Mouse (Mus musculus) limb, embryonic 11.5 days (tissue): ENCODE results near the gene Tnfsf4. TPM values are rescaled to one million over a fixed set of nuclear protein-coding genes. Genes with fewer than 3 reads are reported as not detected.

ENCODE experiments used
- ATAC-seq: fragments of 200-750 bp; cut with Nextera tagmentation; 2 replicates; pipeline ENCODE4 v1.8.0; 2017; ENCODE audit warnings: low read depth; ENCODE audit not compliant: insufficient number of reproducible peaks, low FRiP score, low TSS enrichment
- DNase-seq: peaks from one replicate; pipeline ENCODE4 v3.0.0-alpha.2; 2015; ENCODE audit warnings: low spot score
- H3K27ac ChIP-seq: fragments of 300-500 bp; sonication (generic); replicated peaks from 2 replicates; pipeline ENCODE4 v1.5.1; 2014; ENCODE audit warnings: low read depth, mild to moderate bottlenecking, low read length
- H3K27me3 ChIP-seq: fragments of 300-500 bp; sonication (generic); 2 replicates; pipeline ENCODE4 v1.6.1; 2014; ENCODE audit warnings: mild to moderate bottlenecking, low read length, mixed read lengths; ENCODE audit not compliant: control insufficient read depth, insufficient read depth
- H3K36me3 ChIP-seq: fragments of 300-500 bp; sonication (generic); 2 replicates; pipeline ENCODE4 v1.6.1; 2014; ENCODE audit warnings: mild to moderate bottlenecking, low read length, moderate library complexity, mixed read lengths; ENCODE audit not compliant: control insufficient read depth, insufficient read depth
- H3K4me1 ChIP-seq: fragments of 300-500 bp; sonication (generic); 2 replicates; pipeline ENCODE4 v1.6.1; 2014; ENCODE audit warnings: low read length, mixed read lengths; ENCODE audit not compliant: control insufficient read depth, insufficient read depth
- H3K4me2 ChIP-seq: fragments of 300-500 bp; sonication (generic); 2 replicates; pipeline ENCODE4 v1.6.1; 2014; ENCODE audit warnings: low read depth, mild to moderate bottlenecking, moderate library complexity; ENCODE audit not compliant: severe bottlenecking
- H3K4me3 ChIP-seq: fragments of 300-500 bp; sonication (generic); 2 replicates; pipeline ENCODE4 v1.5.1; 2014; ENCODE audit warnings: low read depth, low read length
- H3K9ac ChIP-seq: fragments of 300-500 bp; sonication (generic); 2 replicates; pipeline ENCODE4 v1.6.1; 2014; ENCODE audit warnings: mild to moderate bottlenecking, low read length
- H3K9me3 ChIP-seq: fragments of 300-500 bp; sonication (generic); 2 replicates; pipeline ENCODE4 v1.6.1; 2016; ENCODE audit warnings: low read length; ENCODE audit not compliant: control insufficient read depth
- WGBS: fragments of 180-500 bp; shearing (Covaris S2); extraction: QIAGEN DNeasy Blood & Tissue Kit; methylation state at CpG from one replicate; pipeline ENCODE4 v1.1.7; 2014; 5-methylcytosine and 5-hydroxymethylcytosine counted together
- polyA plus RNA-seq: library from polyadenylated mRNA; unstranded; fragments of >200 nt; fragmentation: Nextera tagmentation; extraction: Ambion mirVana; gene quantifications from 2 replicates; pipeline ENCODE4 v1.2.1, GENCODE M21; 2014

The Tnfsf4 gene
- polyA plus RNA-seq, 1 experiment from 2014 or later, result 0.08 TPM

DNA sequence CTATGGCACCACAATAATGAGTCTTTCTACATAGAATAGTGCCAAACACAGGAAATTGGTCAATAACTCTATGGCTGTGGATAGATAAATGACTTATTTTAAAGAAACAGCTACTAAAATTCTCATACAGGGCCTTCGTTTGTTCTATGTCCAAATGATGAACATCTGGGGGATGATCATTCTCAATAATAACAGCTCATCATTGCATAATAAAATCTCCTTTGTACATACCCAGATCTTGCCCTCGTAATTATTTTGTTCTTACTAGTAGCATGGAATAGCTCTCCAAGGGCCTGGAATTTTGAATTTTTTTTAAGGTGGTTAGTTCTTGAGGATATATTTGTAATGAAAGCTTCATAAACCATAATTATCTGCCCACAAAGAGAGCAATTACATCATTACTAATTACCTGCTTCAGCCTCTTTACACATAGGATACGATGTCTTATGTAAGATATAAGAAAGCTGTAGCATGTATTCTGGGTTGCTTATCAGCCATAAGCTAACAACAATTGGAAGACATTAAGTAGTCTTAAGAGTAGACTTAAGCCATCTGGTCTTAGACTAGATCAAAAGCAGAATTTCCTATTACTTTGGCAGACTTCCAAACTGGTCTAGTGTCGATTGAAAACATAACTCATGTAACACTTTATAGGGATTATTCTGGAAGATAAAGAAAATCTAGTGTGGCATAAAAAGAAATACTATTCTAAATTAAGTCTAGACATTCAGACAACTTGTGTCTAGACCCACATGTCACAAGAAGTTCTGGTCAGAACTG, 31.3 kb downstream of the Tnfsf4 start:
- no peaks in the 10 kb centered on the region for H3K9me3 ChIP-seq
- no peak for DNase-seq

DNA sequence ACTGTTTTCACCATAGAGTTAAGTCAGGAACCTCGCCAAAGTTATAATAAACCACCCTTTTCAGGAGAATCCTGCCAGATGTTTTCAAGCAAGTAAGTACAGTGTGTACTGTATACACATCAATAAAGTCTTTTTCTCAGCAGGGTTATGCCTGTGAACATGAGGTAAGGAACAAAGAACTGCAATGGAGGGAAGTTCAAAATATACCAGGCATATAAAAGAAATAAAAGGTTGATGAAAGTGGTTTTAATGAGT, 31.8 kb downstream of the Tnfsf4 start:
- H3K4me1 ChIP-seq, result no peaks in the 10 kb centered on the region
- H3K27ac ChIP-seq, result no peak overlapping the region
- ATAC-seq (no peak), DNase-seq (no peak)
- H3K36me3 ChIP-seq, result no peaks in the 10 kb centered on the region
- no peaks in the 10 kb centered on the region for H3K9me3 ChIP-seq
- H3K27me3 ChIP-seq, result no peaks in the 10 kb centered on the region
- H3K4me2 ChIP-seq, result no peak overlapping the region
- no peak overlapping the region for H3K4me3 ChIP-seq
- WGBS, result 70% methylated on average over 1 of the region's 1 CpGs
- H3K9ac ChIP-seq, result no peak overlapping the region

More for the DNA sequence above, 31.3 kb downstream of the Tnfsf4 start:
- H3K4me1 ChIP-seq, result no peaks in the 10 kb centered on the region
- no peak overlapping the region for H3K27ac ChIP-seq
- no peak overlapping the region for H3K9ac ChIP-seq
- ATAC-seq, result no peak
- no peaks in the 10 kb centered on the region for H3K36me3 ChIP-seq
- no peaks in the 10 kb centered on the region for H3K27me3 ChIP-seq
- H3K4me2 ChIP-seq, result no peak overlapping the region
- WGBS, result 79% methylated on average over 4 of the region's 4 CpGs
- H3K4me3 ChIP-seq, result no peak overlapping the region

DNA sequence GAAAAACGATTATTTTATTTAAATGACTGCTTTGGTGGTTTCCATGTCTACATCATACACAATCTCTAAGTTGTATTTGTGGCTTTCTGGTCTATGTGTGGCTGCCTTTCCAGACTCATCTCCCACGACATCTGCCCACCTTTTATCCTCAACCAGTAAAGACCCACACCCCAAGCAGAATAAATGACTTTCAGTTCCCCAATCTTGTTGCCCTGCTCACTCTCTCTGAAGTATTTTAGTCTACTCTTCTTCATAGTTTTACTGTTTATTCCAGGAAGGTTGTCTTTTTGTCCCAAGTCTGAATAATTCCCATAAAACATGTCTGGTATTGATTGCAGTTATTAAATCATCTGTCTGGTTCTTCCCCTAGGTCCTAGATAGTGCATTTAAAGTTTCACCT, 40.6 kb downstream of the Tnfsf4 start:
- Histone ChIP-seq H3K9ac (no peak overlapping the region), H3K27me3 (no peaks in the 10 kb centered on the region), H3K27ac (no peak overlapping the region), H3K36me3 (no peaks in the 10 kb centered on the region), H3K4me3 (no peak overlapping the region), H3K4me1 (no peaks in the 10 kb centered on the region), H3K4me2 (no peak overlapping the region), H3K9me3 (no peaks in the 10 kb centered on the region)
- ATAC-seq (no peak), DNase-seq (no peak)
- 77% methylated on average over 2 of the region's 2 CpGs for WGBS

DNA sequence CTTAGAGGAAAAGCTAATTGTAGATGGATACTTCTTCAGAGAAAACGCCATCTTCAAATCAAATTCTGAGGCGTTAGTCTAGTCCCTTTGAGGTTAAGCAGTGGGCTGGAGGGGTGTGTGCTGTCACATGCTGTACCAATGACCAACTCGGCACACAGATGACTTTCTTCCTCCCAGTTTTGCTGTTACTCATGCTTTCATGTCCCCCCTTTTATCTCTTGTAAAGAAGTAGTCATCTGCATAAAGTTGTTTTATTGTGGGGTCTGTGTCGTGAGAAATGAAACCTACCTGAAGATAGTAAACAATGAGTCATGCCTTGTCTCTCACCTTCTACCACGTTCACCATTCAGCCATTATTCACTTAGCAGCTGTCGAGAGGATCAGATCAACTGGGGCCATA, 41.3 kb downstream of the Tnfsf4 start:
- ATAC-seq, result no peak
- Histone ChIP-seq H3K4me1 (no peaks in the 10 kb centered on the region), H3K9ac (no peak overlapping the region), H3K9me3 (no peaks in the 10 kb centered on the region), H3K27me3 (no peaks in the 10 kb centered on the region), H3K27ac (no peak overlapping the region), H3K36me3 (no peaks in the 10 kb centered on the region), H3K4me3 (no peak overlapping the region), H3K4me2 (no peak overlapping the region)
- DNase-seq, result no peak
- WGBS, result 82% methylated on average over 6 of the region's 6 CpGs

DNA sequence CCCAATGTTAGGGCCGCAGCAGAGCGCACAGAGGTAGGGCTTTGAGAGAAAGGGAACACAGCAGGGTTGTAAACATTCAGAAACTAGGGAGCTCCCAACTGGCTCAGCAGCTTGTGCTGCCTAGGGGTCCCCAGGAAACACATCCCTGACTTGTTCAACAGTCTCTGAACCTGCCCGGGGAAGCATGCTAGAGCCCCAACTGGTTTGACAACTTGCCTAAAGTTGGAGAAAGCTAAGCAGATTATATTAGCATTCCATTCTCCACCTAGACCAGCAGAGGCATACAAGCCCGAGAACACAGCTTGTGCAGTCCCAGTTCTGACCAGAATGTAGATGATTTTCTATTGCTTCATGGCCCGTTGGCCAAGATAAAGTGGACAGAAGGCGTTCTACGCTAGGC, 49.6 kb downstream of the Tnfsf4 start:
- WGBS, result 82% methylated on average over 7 of the region's 7 CpGs
- ATAC-seq (no peak), DNase-seq (no peak)
- Histone ChIP-seq H3K4me1 (no peaks in the 10 kb centered on the region), H3K9me3 (no peaks in the 10 kb centered on the region), H3K27ac (no peak overlapping the region), H3K36me3 (no peaks in the 10 kb centered on the region), H3K27me3 (no peaks in the 10 kb centered on the region), H3K9ac (no peak overlapping the region), H3K4me2 (no peak overlapping the region), H3K4me3 (no peak overlapping the region)

DNA sequence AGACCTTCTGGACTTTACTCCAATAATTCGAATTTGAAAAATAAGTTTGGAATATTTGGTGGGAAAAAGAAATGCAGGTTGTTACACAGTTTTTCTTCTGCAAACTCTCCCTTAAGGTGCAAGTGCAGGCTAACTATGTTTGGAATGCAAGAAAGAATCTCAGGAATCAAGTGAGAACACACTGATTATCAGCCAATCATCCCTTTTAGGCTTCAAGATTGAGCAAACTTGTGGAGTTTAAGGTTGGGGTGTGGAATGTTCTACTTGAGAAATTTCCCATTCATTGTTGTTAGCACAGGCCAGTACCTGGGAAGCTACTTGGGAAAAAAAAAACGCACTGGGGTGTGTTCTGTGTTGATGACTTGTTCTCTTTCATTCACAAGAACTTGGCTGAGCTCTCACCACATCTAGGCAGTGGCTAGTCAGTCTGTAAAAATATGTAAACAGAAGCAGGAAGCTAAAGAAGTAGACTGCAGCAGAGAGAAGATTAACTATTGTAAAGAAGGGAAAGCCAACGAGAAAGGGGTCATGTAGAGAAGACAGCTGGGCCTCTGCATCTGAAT, 56.6 kb downstream of the Tnfsf4 start:
- Histone ChIP-seq H3K4me1 (no peaks in the 10 kb centered on the region), H3K27ac (no peak overlapping the region), H3K9me3 (no peaks in the 10 kb centered on the region), H3K4me2 (no peak overlapping the region), H3K9ac (no peak overlapping the region), H3K36me3 (no peaks in the 10 kb centered on the region), H3K4me3 (no peak overlapping the region), H3K27me3 (no peaks in the 10 kb centered on the region)
- 56% methylated on average over 3 of the region's 3 CpGs for WGBS
- no peak for ATAC-seq
- DNase-seq, result no peak

DNA sequence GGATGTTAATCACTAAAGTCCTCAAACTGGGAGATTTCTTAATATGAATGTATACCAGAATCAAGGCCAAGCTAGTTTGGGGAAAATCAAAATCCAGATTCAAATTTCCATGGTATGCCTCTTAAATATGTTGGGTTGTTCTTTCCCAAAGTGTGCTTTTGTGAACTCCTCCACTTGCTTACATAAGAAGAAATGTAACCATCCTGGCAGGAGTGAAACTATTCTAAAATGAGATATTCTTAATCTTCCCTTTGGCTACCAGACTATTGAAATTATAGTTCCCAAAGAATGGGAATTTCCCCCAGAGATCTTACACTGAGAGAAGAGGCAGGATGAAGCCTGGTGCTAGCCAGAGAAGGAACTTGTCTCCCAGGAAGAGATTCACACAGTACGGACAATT, 57.0 kb downstream of the Tnfsf4 start:
- ATAC-seq, result no peak
- Histone ChIP-seq H3K4me3 (no peak overlapping the region), H3K27ac (no peak overlapping the region), H3K36me3 (no peaks in the 10 kb centered on the region), H3K9me3 (no peaks in the 10 kb centered on the region), H3K4me1 (no peaks in the 10 kb centered on the region), H3K4me2 (no peak overlapping the region), H3K27me3 (no peaks in the 10 kb centered on the region), H3K9ac (no peak overlapping the region)
- DNase-seq, result no peak
- 81% methylated on average over 1 of the region's 1 CpGs for WGBS

DNA sequence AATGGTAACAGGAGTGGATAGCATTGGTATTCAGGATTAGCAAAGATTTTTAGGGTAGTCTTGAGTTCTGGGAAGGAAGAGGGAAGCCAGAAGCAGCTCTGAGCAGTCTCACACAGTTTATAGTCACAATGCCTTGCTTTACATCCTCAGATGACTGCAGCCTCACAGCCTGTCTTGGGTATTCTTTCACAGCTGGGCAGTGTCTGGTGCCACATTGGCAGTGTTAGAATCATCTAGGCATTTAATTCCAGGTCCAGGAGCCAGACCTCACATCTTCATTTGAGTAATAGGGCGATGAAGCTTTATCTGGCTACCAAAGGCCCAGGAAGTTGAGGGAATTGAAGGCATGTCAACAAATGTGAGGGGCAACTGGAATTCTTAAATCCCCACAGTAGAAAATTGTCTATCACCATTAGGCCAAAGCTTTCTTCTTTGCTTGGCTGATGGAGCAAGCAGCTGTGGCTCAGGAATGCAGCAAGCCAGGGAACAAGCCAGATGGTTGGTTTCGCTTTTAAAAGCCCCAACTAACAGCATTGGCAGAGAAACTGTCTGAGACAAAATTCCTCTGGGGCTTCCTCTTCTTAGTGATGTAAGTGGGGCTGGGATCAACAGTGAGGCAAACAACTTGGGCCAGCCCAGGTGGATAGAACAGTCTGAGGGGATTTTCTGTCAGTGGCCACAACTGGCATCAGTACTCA, 68.3 kb downstream of the Tnfsf4 start:
- WGBS, result 73% methylated on average over 2 of the region's 2 CpGs
- Histone ChIP-seq H3K27me3 (no peaks in the 10 kb centered on the region), H3K36me3 (no peaks in the 10 kb centered on the region), H3K9ac (no peak overlapping the region), H3K27ac (no peak overlapping the region), H3K4me2 (no peak overlapping the region), H3K9me3 (no peaks in the 10 kb centered on the region), H3K4me3 (no peak overlapping the region), H3K4me1 (no peaks in the 10 kb centered on the region)
- no peak for ATAC-seq
- no peak for DNase-seq
